Mouse (Mus musculus): ENCODE data around the gene Zfp780b.
A peak's percentile ranks its signal among the peaks of the same experiment; 100 is the strongest.
"Not testable (repeated sequence)": the region's sequence is repeated elsewhere in the genome, so short reads cannot be mapped to it uniquely, and the experiment has no call there.

Zfp780b gene

GRCm38 (mm10) chr7:27978683-27979528, at the start of gene Zfp780b:
Gene Zfp780b (minus strand): TSS chr7:27979171.
- DNase-seq = peak; percentile 79 to 88

DNA sequence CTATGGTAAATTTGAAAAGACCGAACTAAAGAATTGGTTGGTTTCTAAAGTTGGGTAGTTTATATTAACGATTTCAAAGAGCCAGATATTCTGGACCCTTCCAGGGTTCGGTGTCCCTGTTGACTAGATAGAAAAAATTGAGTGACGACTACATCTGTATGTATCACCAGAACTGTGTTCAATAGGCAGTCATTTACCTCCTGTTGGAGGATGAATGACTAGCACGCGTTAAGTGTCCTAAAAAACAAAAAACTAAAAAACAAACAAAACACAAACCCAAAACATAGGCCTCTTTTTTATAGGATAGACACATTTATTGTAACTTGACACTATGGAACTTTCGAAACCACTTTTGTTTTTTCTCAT, 35.5 kb upstream of the Zfp780b start:
- DNase-seq = no peak

DNA sequence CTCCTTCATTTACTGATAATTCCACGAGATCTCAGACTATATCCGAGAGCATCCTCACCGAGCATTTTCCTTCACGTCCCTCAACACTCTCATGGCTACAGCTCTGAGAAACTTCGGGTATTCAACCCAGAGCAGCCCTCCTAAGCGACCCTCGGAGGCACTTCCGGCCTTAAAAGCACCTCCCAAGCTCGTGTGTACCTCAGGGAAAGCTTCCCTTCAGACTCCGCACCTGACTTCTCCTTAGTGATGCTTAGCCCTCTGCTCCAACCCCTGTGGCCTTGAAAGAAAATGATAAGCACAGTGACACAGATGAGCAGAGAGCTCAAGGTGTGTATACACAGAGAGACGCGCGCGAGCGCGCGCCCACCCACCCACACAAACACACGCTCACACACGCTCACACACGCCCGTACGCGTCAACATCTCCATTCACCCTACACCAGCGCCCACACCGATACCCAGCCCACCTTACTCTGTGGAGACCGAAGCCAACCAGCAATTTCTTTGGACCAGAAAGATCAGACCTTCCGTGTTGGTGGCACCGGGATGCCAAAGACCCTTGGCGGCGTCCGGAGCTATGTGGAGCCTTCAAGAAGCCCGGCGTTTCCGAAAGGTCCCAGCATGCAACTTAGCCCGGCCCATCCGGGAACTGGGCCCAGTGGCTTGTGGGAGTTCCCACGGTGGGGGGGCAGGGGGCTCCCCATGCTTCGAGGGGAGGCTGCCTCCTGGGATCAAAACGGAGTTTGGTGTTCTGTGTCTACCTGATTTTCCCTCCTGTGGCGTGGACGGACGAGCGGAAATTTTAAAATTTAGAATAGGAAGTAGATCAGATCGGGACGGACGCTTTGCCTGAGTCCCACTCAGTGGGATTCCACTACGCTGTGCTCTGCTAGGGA, 34.8 kb upstream of the Zfp780b start, which contains the start of gene Zfp850:
TSS of gene Zfp850 (minus strand) at position 567 of the 896 bp plus-strand sequence.
- peak; percentile 73 to 82 for DNase-seq

- no peak for DNase-seq
These were observed 31.3 kb upstream of the Zfp780b start for GRCm38 (mm10) chr7:28010271-28010670.

DNA sequence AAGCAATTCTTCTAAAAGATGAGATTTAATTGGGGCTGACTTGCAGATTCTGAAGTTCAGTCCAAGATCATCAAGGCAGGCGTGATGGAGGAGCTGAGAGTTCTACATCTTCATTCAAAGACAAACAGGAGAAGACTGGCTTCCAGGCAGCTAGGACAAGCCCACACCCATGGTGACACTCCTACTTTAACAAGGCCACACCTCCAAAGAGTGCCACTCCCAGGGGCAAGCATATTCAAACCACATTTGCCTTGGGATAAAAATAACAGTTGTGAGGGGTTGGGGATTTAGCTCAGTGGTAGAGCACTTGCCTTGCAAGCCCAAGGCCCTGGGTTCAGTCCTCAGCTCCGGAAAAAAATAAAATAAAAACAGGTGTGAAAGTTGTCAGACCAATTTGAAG, 3.2 kb upstream of the Zfp780b start:
- DNase-seq = no peak

GRCm38 (mm10) chr7:27949451-27949850, 29.5 kb downstream of the Zfp780b start:
- not testable (repeated sequence) for DNase-seq

DNA sequence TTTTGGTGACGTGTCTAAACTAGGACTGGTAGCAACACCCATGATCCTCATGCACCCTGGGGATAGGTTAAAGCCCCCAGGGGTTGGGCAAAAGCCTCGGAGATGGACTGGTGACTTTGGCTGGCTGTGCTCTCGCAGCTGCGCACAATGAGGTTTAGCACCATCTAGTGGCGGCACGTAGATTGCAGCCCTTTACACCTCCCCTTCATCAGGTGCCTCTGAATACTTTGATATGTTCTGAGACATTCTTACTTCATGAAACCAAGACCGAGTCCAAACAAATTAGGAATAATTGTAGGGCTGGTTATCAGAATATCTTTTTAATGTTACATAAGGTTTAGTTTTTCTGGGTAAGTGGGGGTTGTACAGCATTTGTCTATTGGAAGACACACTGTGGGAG, 37.1 kb downstream of the Zfp780b start:
- DNase-seq = peak; percentile 13 to 36

- DNase-seq = not testable (repeated sequence)
These were observed 45.2 kb downstream of the Zfp780b start for GRCm38 (mm10) chr7:27933800-27934158.

- no peak for DNase-seq
These were observed 45.7 kb downstream of the Zfp780b start for GRCm38 (mm10) chr7:27933050-27933799.

DNA sequence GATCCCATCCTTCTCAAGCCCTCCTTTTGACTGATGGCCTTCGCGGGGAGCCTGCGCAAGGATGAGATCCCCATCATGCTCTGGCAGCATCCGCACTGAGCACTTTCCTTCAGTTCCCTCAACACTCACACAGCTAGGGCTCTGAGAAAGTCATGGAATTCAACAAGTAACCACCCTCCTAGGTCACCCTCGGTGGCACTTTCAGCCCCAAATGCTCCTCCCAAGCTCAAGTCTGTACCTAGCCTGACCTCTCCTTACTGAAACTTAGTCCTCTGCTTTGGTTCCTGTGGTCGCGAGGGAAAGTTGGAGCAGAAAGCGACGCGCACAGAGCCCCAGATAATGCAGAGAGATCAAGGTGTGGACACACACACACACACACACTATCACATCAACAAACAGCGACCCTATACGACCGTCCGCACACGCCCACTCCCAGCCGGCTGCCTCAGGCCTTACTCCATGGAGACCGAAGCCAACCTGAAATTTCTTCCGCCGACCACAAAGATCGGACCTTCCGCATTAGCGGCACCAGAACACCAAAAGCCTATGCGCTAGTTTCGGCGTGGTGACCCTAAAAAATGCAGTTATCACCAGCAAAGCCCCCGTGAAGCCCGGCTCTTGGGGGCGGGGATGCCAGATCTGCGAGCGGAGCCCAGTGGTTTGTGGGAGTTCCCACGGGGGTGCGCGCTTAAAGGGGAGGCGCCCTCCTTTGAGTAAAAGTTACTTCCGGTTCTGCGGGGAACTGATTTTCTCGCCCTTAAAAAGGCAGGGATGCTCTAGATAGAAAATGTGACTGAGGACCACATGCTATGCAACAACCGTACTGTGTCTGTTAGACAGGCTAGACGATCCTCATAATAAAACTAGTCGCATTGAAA, 49.9 kb downstream of the Zfp780b start, which contains the start of gene Zfp974:
TSS of gene Zfp974 (minus strand) at position 643 of the 878 bp plus-strand sequence.
- DNase-seq = peak; percentile 65 to 67

- DNase-seq = not testable (repeated sequence)
These were observed 51.9 kb downstream of the Zfp780b start for GRCm38 (mm10) chr7:27927041-27927440.

- not testable (repeated sequence) for DNase-seq
These were observed 68.0 kb downstream of the Zfp780b start for GRCm38 (mm10) chr7:27910952-27911351.
